Mouse (Mus musculus): ENCODE results near the gene Ptgds. TPM values are rescaled to one million over a fixed set of nuclear protein-coding genes. Genes with fewer than 3 reads are reported as not detected.

The Ptgds gene
- polyA plus RNA-seq, 1 experiment from 2014 or later = 0.69 TPM

- H3K27ac ChIP-seq (ENCODE audit: low read depth, low read length) = peak within 1 kb of the TSS; percentile 37
Measured at GRCm38 (mm10) chr2:25500576-25501405, 30.9 kb upstream of the Ptgds start, which contains the start of gene Fbxw5. Gene Fbxw5, plus strand, starts transcription at chr2:25500750.

GRCm38 (mm10) chr2:25500071-25500575 is 30.3 kb upstream of the Ptgds start:
- peaks cover 7% of the 10 kb centered on the region; the same call in 1 of the 2 replicates for H3K4me1 ChIP-seq (replicated peaks; ENCODE audit: control insufficient read depth, insufficient read depth, low read length)
- H3K27me3 ChIP-seq (ENCODE audit: control insufficient read depth, insufficient read depth, low read length) = no peaks in the 10 kb centered on the region
- H3K9ac ChIP-seq (ENCODE audit: low read length) = peak overlapping the region; percentile 57; the same call in 1 of the 2 replicates
- no peak overlapping the region for H3K27ac ChIP-seq (ENCODE audit: low read depth, low read length)
- peak overlapping the region; percentile 53 for H3K4me2 ChIP-seq (ENCODE audit: low read depth, low read length, severe bottlenecking)
- no peaks in the 10 kb centered on the region for H3K36me3 ChIP-seq (ENCODE audit: control insufficient read depth, insufficient read depth, low read length)
- WGBS = 76% methylated on average over 6 of the region's 6 CpGs
- DNase-seq (ENCODE audit: low spot score) (no peak), ATAC-seq (replicated peaks; ENCODE audit: low FRiP score) (peak; percentile 41)
- no peaks in the 10 kb centered on the region for H3K9me3 ChIP-seq (ENCODE audit: control insufficient read depth, low read length)
- peak overlapping the region; percentile 87 for H3K4me3 ChIP-seq (ENCODE audit: low read depth, low read length)

More at GRCm38 (mm10) chr2:25500576-25501405, 30.9 kb upstream of the Ptgds start, which contains the start of gene Fbxw5:
- WGBS = 1% methylated on average over 40 of the region's 44 CpGs
- H3K4me3 ChIP-seq (ENCODE audit: low read depth, low read length) = peak within 1 kb of the TSS; percentile 87
- ATAC-seq (replicated peaks; ENCODE audit: low FRiP score) = peak; percentile 87
- H3K4me1 ChIP-seq (replicated peaks; ENCODE audit: control insufficient read depth, insufficient read depth, low read length) = peaks cover 7% of the 10 kb centered on the region; the same call in 1 of the 2 replicates
- peak within 1 kb of the TSS; percentile 96 for H3K9ac ChIP-seq (ENCODE audit: low read length)
- DNase-seq (ENCODE audit: low spot score) = peak; percentile 97
- H3K9me3 ChIP-seq (ENCODE audit: control insufficient read depth, low read length) = no peaks in the 10 kb centered on the region
- no peaks in the 10 kb centered on the region for H3K27me3 ChIP-seq (ENCODE audit: control insufficient read depth, insufficient read depth, low read length)
- no peaks in the 10 kb centered on the region for H3K36me3 ChIP-seq (ENCODE audit: control insufficient read depth, insufficient read depth, low read length)
- peak within 1 kb of the TSS; percentile 75 for H3K4me2 ChIP-seq (ENCODE audit: low read depth, low read length, severe bottlenecking)

- 74% methylated on average over 15 of the region's 15 CpGs for WGBS
- Histone ChIP-seq H3K9ac (ENCODE audit: low read length) (no peak overlapping the region), H3K27ac (ENCODE audit: low read depth, low read length) (no peak overlapping the region), H3K4me1 (replicated peaks; ENCODE audit: control insufficient read depth, insufficient read depth, low read length) (peaks cover 7% of the 10 kb centered on the region; the same call in 1 of the 2 replicates), H3K27me3 (ENCODE audit: control insufficient read depth, insufficient read depth, low read length) (no peaks in the 10 kb centered on the region), H3K9me3 (ENCODE audit: control insufficient read depth, low read length) (no peaks in the 10 kb centered on the region), H3K36me3 (ENCODE audit: control insufficient read depth, insufficient read depth, low read length) (no peaks in the 10 kb centered on the region), H3K4me3 (ENCODE audit: low read depth, low read length) (no peak overlapping the region), H3K4me2 (ENCODE audit: low read depth, low read length, severe bottlenecking) (no peak overlapping the region)
- no peak for ATAC-seq (replicated peaks; ENCODE audit: low FRiP score)
- DNase-seq (ENCODE audit: low spot score) = no peak
Measured at GRCm38 (mm10) chr2:25498622-25499478, 29.0 kb upstream of the Ptgds start.

DNA sequence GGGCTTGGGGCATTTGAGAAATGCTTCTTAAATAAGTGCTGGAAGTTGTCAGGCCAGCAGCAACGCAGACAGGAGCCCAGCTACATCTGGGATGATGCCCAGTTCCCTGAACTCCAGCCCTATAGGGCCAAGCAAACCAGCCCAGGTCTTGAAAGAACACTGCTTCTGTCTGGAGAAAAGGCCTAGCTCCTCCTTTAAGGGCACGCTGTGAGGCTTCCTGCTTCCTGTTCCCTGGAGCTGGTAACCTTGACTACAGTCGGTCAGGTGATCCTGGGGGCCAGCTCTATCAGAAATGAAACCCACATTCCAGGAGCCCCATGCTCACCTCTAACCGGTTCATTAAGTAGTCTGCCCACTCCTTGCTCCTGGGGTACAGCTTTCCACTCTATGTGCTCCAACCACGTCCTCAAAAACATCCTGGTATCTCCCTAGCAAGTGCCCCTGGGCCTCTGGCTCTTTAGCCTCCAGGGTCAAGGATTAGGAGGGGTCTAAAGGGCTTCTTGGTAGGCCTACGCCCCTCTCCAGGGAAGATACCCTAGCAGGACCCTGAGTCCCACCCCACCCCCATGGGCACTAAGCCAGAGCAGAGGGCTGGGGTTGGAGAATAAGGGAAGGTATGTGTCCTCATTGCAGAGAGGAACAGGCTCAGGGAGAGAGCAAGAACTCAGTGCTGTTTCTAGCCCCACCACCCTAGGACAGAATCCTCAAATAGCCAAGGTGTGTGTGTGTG is 28.2 kb upstream of the Ptgds start:
- Histone ChIP-seq H3K27me3 (ENCODE audit: control insufficient read depth, insufficient read depth, low read length) (no peaks in the 10 kb centered on the region), H3K9ac (ENCODE audit: low read length) (no peak overlapping the region; the same call in 1 of the 2 replicates), H3K4me3 (ENCODE audit: low read depth, low read length) (no peak overlapping the region), H3K4me1 (replicated peaks; ENCODE audit: control insufficient read depth, insufficient read depth, low read length) (peaks cover 7% of the 10 kb centered on the region; the same call in 1 of the 2 replicates), H3K27ac (ENCODE audit: low read depth, low read length) (no peak overlapping the region), H3K36me3 (ENCODE audit: control insufficient read depth, insufficient read depth, low read length) (no peaks in the 10 kb centered on the region), H3K9me3 (ENCODE audit: control insufficient read depth, low read length) (no peaks in the 10 kb centered on the region), H3K4me2 (ENCODE audit: low read depth, low read length, severe bottlenecking) (no peak overlapping the region)
- WGBS = 66% methylated on average over 6 of the region's 6 CpGs
- no peak for DNase-seq (ENCODE audit: low spot score)
- no peak for ATAC-seq (replicated peaks; ENCODE audit: low FRiP score)

DNA sequence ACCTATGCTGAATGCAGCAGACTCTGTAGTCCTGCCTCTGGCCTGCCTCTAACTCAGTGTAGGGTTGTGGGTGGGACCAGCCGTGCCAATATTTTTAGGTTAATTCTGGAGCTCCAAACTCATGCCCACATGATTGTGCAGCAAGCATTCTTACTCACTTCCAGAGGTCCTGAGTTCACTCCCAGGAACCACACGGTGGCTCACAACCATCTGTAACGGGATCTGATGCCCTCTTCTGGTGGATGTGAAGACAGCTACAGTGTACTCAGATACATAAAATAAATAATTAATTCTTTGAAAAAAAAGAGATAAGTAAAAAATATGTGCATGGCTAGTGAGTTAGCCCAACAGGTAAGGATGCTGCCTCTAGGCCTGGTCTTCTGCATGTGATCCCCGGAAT is 26.6 kb upstream of the Ptgds start:
- H3K9ac ChIP-seq (ENCODE audit: low read length) = no peak overlapping the region
- DNase-seq (ENCODE audit: low spot score) (no peak), ATAC-seq (replicated peaks; ENCODE audit: low FRiP score) (no peak)
- H3K36me3 ChIP-seq (ENCODE audit: control insufficient read depth, insufficient read depth, low read length) = no peaks in the 10 kb centered on the region
- WGBS = 39% methylated on average over 4 of the region's 4 CpGs
- H3K4me2 ChIP-seq (ENCODE audit: low read depth, low read length, severe bottlenecking) = no peak overlapping the region
- H3K9me3 ChIP-seq (ENCODE audit: control insufficient read depth, low read length) = no peaks in the 10 kb centered on the region
- 0 out of 2 replicates have a peak, but pooled peaks cover 3% of the 10 kb centered on the region for H3K4me1 ChIP-seq (replicated peaks; ENCODE audit: control insufficient read depth, insufficient read depth, low read length)
- no peak overlapping the region for H3K4me3 ChIP-seq (ENCODE audit: low read depth, low read length)
- no peaks in the 10 kb centered on the region for H3K27me3 ChIP-seq (ENCODE audit: control insufficient read depth, insufficient read depth, low read length)
- no peak overlapping the region for H3K27ac ChIP-seq (ENCODE audit: low read depth, low read length)

- no peak for ATAC-seq (replicated peaks; ENCODE audit: low FRiP score)
- 87% methylated on average over 5 of the region's 5 CpGs for WGBS
Measured at GRCm38 (mm10) chr2:25493476-25493961, 23.7 kb upstream of the Ptgds start, which contains the start of gene Lcn12. Gene Lcn12, minus strand, starts transcription at chr2:25493911.

GRCm38 (mm10) chr2:25492988-25493387 is 23.1 kb upstream of the Ptgds start:
- H3K4me2 ChIP-seq (ENCODE audit: low read depth, low read length, severe bottlenecking) = no peak overlapping the region
- H3K27me3 ChIP-seq (ENCODE audit: control insufficient read depth, insufficient read depth, low read length) = no peaks in the 10 kb centered on the region
- ATAC-seq (replicated peaks; ENCODE audit: low FRiP score) (no peak), DNase-seq (ENCODE audit: low spot score) (no peak)
- whole genome bisulfite sequencing = 81% methylated on average over 5 of the region's 5 CpGs
- H3K9me3 ChIP-seq (ENCODE audit: control insufficient read depth, low read length) = no peaks in the 10 kb centered on the region
- H3K9ac ChIP-seq (ENCODE audit: low read length) = no peak overlapping the region
- H3K36me3 ChIP-seq (ENCODE audit: control insufficient read depth, insufficient read depth, low read length) = no peaks in the 10 kb centered on the region
- H3K4me1 ChIP-seq (replicated peaks; ENCODE audit: control insufficient read depth, insufficient read depth, low read length) = no peaks in the 10 kb centered on the region
- no peak overlapping the region for H3K4me3 ChIP-seq (ENCODE audit: low read depth, low read length)
- no peak overlapping the region for H3K27ac ChIP-seq (ENCODE audit: low read depth, low read length)

More at GRCm38 (mm10) chr2:25493476-25493961, 23.7 kb upstream of the Ptgds start, which contains the start of gene Lcn12:
- Histone ChIP-seq H3K36me3 (ENCODE audit: control insufficient read depth, insufficient read depth, low read length) (no peaks in the 10 kb centered on the region), H3K4me2 (ENCODE audit: low read depth, low read length, severe bottlenecking) (no peak within 1 kb of the TSS), H3K4me1 (replicated peaks; ENCODE audit: control insufficient read depth, insufficient read depth, low read length) (no peaks in the 10 kb centered on the region), H3K27ac (ENCODE audit: low read depth, low read length) (no peak within 1 kb of the TSS), H3K27me3 (ENCODE audit: control insufficient read depth, insufficient read depth, low read length) (no peaks in the 10 kb centered on the region), H3K9ac (ENCODE audit: low read length) (no peak within 1 kb of the TSS), H3K9me3 (ENCODE audit: control insufficient read depth, low read length) (no peaks in the 10 kb centered on the region), H3K4me3 (ENCODE audit: low read depth, low read length) (no peak within 1 kb of the TSS)
- DNase-seq (ENCODE audit: low spot score) = no peak
